Mouse (Mus musculus): Measurements from ENCODE around the gene Reep6.

DNA sequence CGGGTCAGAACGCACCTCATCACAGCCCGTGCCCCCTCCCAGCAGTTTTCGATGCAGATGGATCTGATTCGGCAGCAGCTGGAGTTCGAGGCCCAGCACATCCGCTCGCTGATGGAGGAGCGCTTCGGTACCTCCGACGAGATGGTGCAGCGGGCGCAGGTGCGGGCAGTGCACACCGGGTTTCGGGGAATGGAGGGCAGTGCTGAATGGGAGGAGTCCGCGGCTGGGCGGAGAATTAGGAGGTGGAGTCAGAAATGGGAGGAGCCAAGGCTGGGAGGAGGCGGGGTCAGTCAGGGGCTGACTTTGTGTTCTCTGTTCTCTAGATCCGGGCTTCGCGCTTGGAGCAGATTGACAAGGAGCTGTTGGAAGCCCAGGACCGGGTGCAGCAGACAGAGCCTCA lies 24.9 kb upstream of the Reep6 start:
- TF ChIP-seq CTCF (IDR thresholded peaks at IDR 0.05; ENCODE audit: low read depth, low read length): no peak
- no peak for TF ChIP-seq GATA1 (IDR thresholded peaks at IDR 0.05; ENCODE audit: borderline replicate concordance, low read length)
- no peak for TF ChIP-seq POLR2AphosphoS5 (IDR thresholded peaks at IDR 0.05; ENCODE audit: insufficient replicate concordance, low read depth, low read length)
- no peak for TF ChIP-seq TAL1 (conservative IDR thresholded peaks at IDR 0.05; ENCODE audit: low read depth, low read length)
- TF ChIP-seq GATA2 (IDR thresholded peaks at IDR 0.05; ENCODE audit: borderline replicate concordance, low read depth, low read length): no peak

Measured in G1E (cell line).